Mouse (Mus musculus) heart, embryonic 12.5 days (tissue): ENCODE data around the gene Hfe. TPM values are rescaled to one million over a fixed set of nuclear protein-coding genes. Genes with fewer than 3 reads are reported as not detected.
A peak's percentile ranks its signal among the peaks of the same experiment; 100 is the strongest.

Experiments
- ATAC-seq: fragments of 200-750 bp; cut with Nextera tagmentation; 2 replicates; pipeline ENCODE4 v1.8.0; 2017; ENCODE audit warnings: moderate TSS enrichment, moderate library complexity; ENCODE audit not compliant: insufficient number of reproducible peaks, low FRiP score
- H3K27ac ChIP-seq: fragments of 300-500 bp; sonication (generic); 2 replicates; pipeline ENCODE4 v1.5.1; 2016; ENCODE audit warnings: mild to moderate bottlenecking, moderate library complexity; ENCODE audit not compliant: poor library complexity, severe bottlenecking
- H3K27me3 ChIP-seq: fragments of 300-500 bp; sonication (generic); replicated peaks from 2 replicates; pipeline ENCODE4 v1.6.1; 2016; ENCODE audit warnings: mild to moderate bottlenecking, moderate library complexity
- H3K36me3 ChIP-seq: fragments of 300-500 bp; sonication (generic); 2 replicates; pipeline ENCODE4 v1.6.1; 2016; ENCODE audit warnings: mild to moderate bottlenecking, moderate library complexity
- H3K4me1 ChIP-seq: fragments of 300-500 bp; sonication (generic); replicated peaks from 2 replicates; pipeline ENCODE4 v1.6.1; 2016; ENCODE audit warnings: mild to moderate bottlenecking
- H3K4me2 ChIP-seq: fragments of 300-500 bp; sonication (generic); 2 replicates; pipeline ENCODE4 v1.6.1; 2016; ENCODE audit warnings: mild to moderate bottlenecking, moderate library complexity
- H3K4me3 ChIP-seq: fragments of 300-500 bp; sonication (generic); 2 replicates; pipeline ENCODE4 v1.5.1; 2016; ENCODE audit warnings: mild to moderate bottlenecking
- H3K9ac ChIP-seq: fragments of 300-500 bp; sonication (generic); 2 replicates; pipeline ENCODE4 v1.6.1; 2016; ENCODE audit warnings: mild to moderate bottlenecking, moderate library complexity
- H3K9me3 ChIP-seq: fragments of 300-500 bp; sonication (generic); replicated peaks from 2 replicates; pipeline ENCODE4 v1.6.1; 2016; ENCODE audit warnings: mild to moderate bottlenecking, moderate library complexity
- WGBS: fragments of 180-500 bp; shearing (Covaris S2); methylation state at CpG from one replicate; pipeline ENCODE4 v1.1.7; 2016; 5-methylcytosine and 5-hydroxymethylcytosine counted together
- polyA plus RNA-seq: library from polyadenylated mRNA; unstranded; fragments of >200 nt; fragmentation: Nextera tagmentation; extraction: Ambion mirVana; gene quantifications from 2 replicates; pipeline ENCODE4 v1.2.1, GENCODE M21; 2016

The Hfe gene
- polyA plus RNA-seq, 1 experiment from 2014 or later: 10.5 TPM

GRCm38 (mm10) chr13:23743215-23743614 is 32.6 kb upstream of the Hfe start:
- Histone ChIP-seq H3K27ac (no peak overlapping the region), H3K9me3 (no peaks in the 10 kb centered on the region), H3K4me1 (peaks cover 12% of the 10 kb centered on the region), H3K36me3 (no peaks in the 10 kb centered on the region), H3K27me3 (no peaks in the 10 kb centered on the region), H3K9ac (no peak overlapping the region), H3K4me2 (no peak overlapping the region), H3K4me3 (no peak overlapping the region)
- no peak for ATAC-seq
- WGBS: 83% methylated on average over 5 of the region's 5 CpGs

- H3K4me1 ChIP-seq: peaks cover 8% of the 10 kb centered on the region
- no peaks in the 10 kb centered on the region for H3K36me3 ChIP-seq
- H3K9me3 ChIP-seq: no peaks in the 10 kb centered on the region
- H3K4me3 ChIP-seq: no peak overlapping the region
- ATAC-seq: no peak
- no peaks in the 10 kb centered on the region for H3K27me3 ChIP-seq
- H3K4me2 ChIP-seq: no peak overlapping the region
- no peak overlapping the region for H3K9ac ChIP-seq
- H3K27ac ChIP-seq: no peak overlapping the region
These were observed 31.4 kb upstream of the Hfe start for GRCm38 (mm10) chr13:23742007-23742406.

GRCm38 (mm10) chr13:23740910-23741309 is 30.3 kb upstream of the Hfe start:
- Histone ChIP-seq H3K9me3 (no peaks in the 10 kb centered on the region), H3K36me3 (no peaks in the 10 kb centered on the region), H3K4me1 (peaks cover 7% of the 10 kb centered on the region), H3K27me3 (no peaks in the 10 kb centered on the region), H3K4me2 (peak overlapping the region; percentile 96), H3K9ac (no peak overlapping the region), H3K27ac (peak overlapping the region; percentile 100; the same call in 1 of the 2 replicates), H3K4me3 (0 out of 2 replicates have a peak overlapping the region, but pooled peaks have one; percentile 4)
- 49% methylated on average over 5 of the region's 5 CpGs for WGBS
- ATAC-seq: no peak

GRCm38 (mm10) chr13:23740256-23740840 is 29.7 kb upstream of the Hfe start:
- 31% methylated on average over 13 of the region's 13 CpGs for WGBS

GRCm38 (mm10) chr13:23739922-23740252 is 29.2 kb upstream of the Hfe start:
- H3K9me3 ChIP-seq: no peaks in the 10 kb centered on the region
- under 1% methylated on average over 14 of the region's 14 CpGs for WGBS
- no peaks in the 10 kb centered on the region for H3K36me3 ChIP-seq
- ATAC-seq: no peak; the same call in 1 of the 2 replicates
- peak overlapping the region; percentile 68 for H3K4me3 ChIP-seq
- no peaks in the 10 kb centered on the region for H3K27me3 ChIP-seq
- peak overlapping the region; percentile 100 for H3K27ac ChIP-seq
- H3K9ac ChIP-seq: peak overlapping the region; percentile 96
- H3K4me1 ChIP-seq: peaks cover 7% of the 10 kb centered on the region
- H3K4me2 ChIP-seq: peak overlapping the region; percentile 96

More at GRCm38 (mm10) chr13:23740256-23740840, 29.7 kb upstream of the Hfe start:
- peaks cover 7% of the 10 kb centered on the region for H3K4me1 ChIP-seq
- H3K9me3 ChIP-seq: no peaks in the 10 kb centered on the region
- peak overlapping the region; percentile 100 for H3K27ac ChIP-seq
- H3K4me2 ChIP-seq: peak overlapping the region; percentile 96
- ATAC-seq: no peak
- H3K4me3 ChIP-seq: peak overlapping the region; percentile 68
- H3K36me3 ChIP-seq: no peaks in the 10 kb centered on the region
- H3K27me3 ChIP-seq: no peaks in the 10 kb centered on the region
- peak overlapping the region; percentile 96 for H3K9ac ChIP-seq

GRCm38 (mm10) chr13:23739069-23739921 is 28.6 kb upstream of the Hfe start:
- Histone ChIP-seq H3K4me3 (peak overlapping the region; percentile 68), H3K9ac (peak overlapping the region; percentile 96), H3K36me3 (no peaks in the 10 kb centered on the region), H3K9me3 (no peaks in the 10 kb centered on the region), H3K4me2 (peak overlapping the region; percentile 96), H3K27me3 (no peaks in the 10 kb centered on the region), H3K4me1 (peaks cover 7% of the 10 kb centered on the region), H3K27ac (peak overlapping the region; percentile 100)
- WGBS: 0% methylated on average over 39 of the region's 39 CpGs
- ATAC-seq: peak; percentile 86

- Histone ChIP-seq H3K4me1 (peaks cover 7% of the 10 kb centered on the region), H3K36me3 (no peaks in the 10 kb centered on the region), H3K4me2 (peak within 1 kb of the TSS; percentile 96), H3K9me3 (no peaks in the 10 kb centered on the region), H3K27me3 (no peaks in the 10 kb centered on the region), H3K27ac (peak within 1 kb of the TSS; percentile 100), H3K9ac (peak within 1 kb of the TSS; percentile 96), H3K4me3 (peak within 1 kb of the TSS; percentile 68)
- WGBS: 0% methylated on average over 38 of the region's 38 CpGs
- peak; percentile 94 for ATAC-seq
These were observed 28.0 kb upstream of the Hfe start, which contains the start of gene Hist1h1c for GRCm38 (mm10) chr13:23738677-23739068. Gene Hist1h1c (plus strand): TSS chr13:23738808.

- ATAC-seq: no peak
- WGBS: 19% methylated on average over 4 of the region's 4 CpGs
- Histone ChIP-seq H3K36me3 (no peaks in the 10 kb centered on the region), H3K4me1 (peaks cover 7% of the 10 kb centered on the region), H3K27ac (peak overlapping the region; percentile 100), H3K9me3 (no peaks in the 10 kb centered on the region), H3K4me2 (peak overlapping the region; percentile 96), H3K9ac (peak overlapping the region; percentile 96), H3K4me3 (peak overlapping the region; percentile 68), H3K27me3 (no peaks in the 10 kb centered on the region)
These were observed 27.4 kb upstream of the Hfe start for GRCm38 (mm10) chr13:23738041-23738440.

- no peak overlapping the region for H3K9ac ChIP-seq
- no peaks in the 10 kb centered on the region for H3K36me3 ChIP-seq
- no peak overlapping the region for H3K27ac ChIP-seq
- no peak overlapping the region for H3K4me2 ChIP-seq
- no peaks in the 10 kb centered on the region for H3K9me3 ChIP-seq
- H3K4me3 ChIP-seq: no peak overlapping the region
- peaks cover 7% of the 10 kb centered on the region for H3K4me1 ChIP-seq
- ATAC-seq: no peak
- 86% methylated on average over 5 of the region's 5 CpGs for WGBS
- H3K27me3 ChIP-seq: no peaks in the 10 kb centered on the region
These were observed 26.4 kb upstream of the Hfe start for GRCm38 (mm10) chr13:23737091-23737490.

GRCm38 (mm10) chr13:23732156-23732804 is 21.6 kb upstream of the Hfe start:
- Histone ChIP-seq H3K27ac (no peak overlapping the region), H3K4me2 (no peak overlapping the region), H3K27me3 (no peaks in the 10 kb centered on the region; the same call in 1 of the 2 replicates), H3K4me3 (no peak overlapping the region), H3K4me1 (peaks cover 10% of the 10 kb centered on the region), H3K36me3 (no peaks in the 10 kb centered on the region), H3K9ac (no peak overlapping the region), H3K9me3 (no peaks in the 10 kb centered on the region)
- WGBS: 24% methylated on average over 8 of the region's 8 CpGs
- no peak for ATAC-seq

GRCm38 (mm10) chr13:23730479-23730878 is 19.8 kb upstream of the Hfe start:
- H3K9ac ChIP-seq: no peak overlapping the region
- no peak overlapping the region for H3K27ac ChIP-seq
- peak overlapping the region; percentile 39; the same call in 1 of the 2 replicates for H3K4me2 ChIP-seq
- ATAC-seq: no peak
- H3K9me3 ChIP-seq: no peaks in the 10 kb centered on the region
- 18% methylated on average over 8 of the region's 8 CpGs for WGBS
- no peaks in the 10 kb centered on the region; the same call in 1 of the 2 replicates for H3K27me3 ChIP-seq
- peaks cover 10% of the 10 kb centered on the region for H3K4me1 ChIP-seq
- no peak overlapping the region for H3K4me3 ChIP-seq
- H3K36me3 ChIP-seq: no peaks in the 10 kb centered on the region
